Mouse (Mus musculus): Measurements from ENCODE around the gene Mtmr10. TPM values are rescaled to one million over a fixed set of nuclear protein-coding genes. Genes with fewer than 3 reads are reported as not detected.

Gene Mtmr10
- polyA plus RNA-seq, 1 experiment from 2014 or later = 8.4 TPM

Small RNAs within 50 kb of the gene (microRNA-seq; reads per million reads assigned to microRNA genes)
- not detected for gene Mir6416

Other genes with a start within 250 kb of the Mtmr10 start
- gene Trpm1, start 133.8 kb upstream of the Mtmr10 start, polyA plus RNA-seq (2015; fragmentation: Nextera tagmentation; extraction: Ambion mirVana) = 0.13 and 0.47 TPM in 2 replicates
- 8.6 and 9.1 TPM in 2 replicates for gene Fan1, start 86.4 kb downstream of the Mtmr10 start, polyA plus RNA-seq (2015; fragmentation: Nextera tagmentation; extraction: Ambion mirVana)
- gene Mphosph10, start 104.6 kb downstream of the Mtmr10 start, polyA plus RNA-seq (2015; fragmentation: Nextera tagmentation; extraction: Ambion mirVana) = 38.0 and 39.3 TPM in 2 replicates
- 39.1 and 44.9 TPM in 2 replicates for gene Mcee, start 105.0 kb downstream of the Mtmr10 start, polyA plus RNA-seq (2015; fragmentation: Nextera tagmentation; extraction: Ambion mirVana)
- gene Apba2, start 214.1 kb downstream of the Mtmr10 start, polyA plus RNA-seq (2015; fragmentation: Nextera tagmentation; extraction: Ambion mirVana) = 115 and 132 TPM in 2 replicates